Mouse (Mus musculus) ES-Bruce4 (cell line): ENCODE data around the gene Bco1. TPM values are rescaled to one million over a fixed set of nuclear protein-coding genes. Genes with fewer than 3 reads are reported as not detected.

Source experiments
- H3K27ac ChIP-seq: 2 replicates; pipeline ENCODE4 v1.5.1; 2012; ENCODE audit warnings: low read length, inconsistent platforms; ENCODE audit not compliant: insufficient read depth
- H3K27me3 ChIP-seq: 2 replicates; pipeline ENCODE4 v1.6.1; 2012; ENCODE audit warnings: mild to moderate bottlenecking, low read length, inconsistent platforms; ENCODE audit not compliant: control insufficient read depth, poor library complexity, insufficient read depth, severe bottlenecking
- H3K36me3 ChIP-seq: 2 replicates; pipeline ENCODE4 v1.6.1; 2012; ENCODE audit warnings: inconsistent platforms, mild to moderate bottlenecking, low read length, moderate library complexity; ENCODE audit not compliant: control insufficient read depth, poor library complexity, insufficient read depth, severe bottlenecking
- H3K4me1 ChIP-seq: one replicate; pipeline ENCODE4 v1.8.1; 2011; ENCODE audit warnings: low read length; ENCODE audit not compliant: control insufficient read depth, insufficient read depth
- H3K4me3 ChIP-seq: 2 replicates; pipeline ENCODE4 v1.5.1; 2011; ENCODE audit warnings: low read depth, mild to moderate bottlenecking, low read length
- H3K9ac ChIP-seq: 2 replicates; pipeline ENCODE4 v1.6.1; 2012; ENCODE audit warnings: low read depth, mild to moderate bottlenecking, inconsistent platforms; ENCODE audit not compliant: poor library complexity, severe bottlenecking
- H3K9me3 ChIP-seq: replicated peaks from 2 replicates; pipeline ENCODE4 v1.6.1; 2012; ENCODE audit warnings: mild to moderate bottlenecking, low read length, inconsistent platforms; ENCODE audit not compliant: control insufficient read depth, poor library complexity, insufficient read depth, severe bottlenecking
- CTCF ChIP-seq: IDR thresholded peaks from one replicate; pipeline ENCODE4 v1.8.1; 2011; ENCODE audit warnings: low read depth, low read length
- EP300 ChIP-seq: IDR thresholded peaks from 2 replicates; pipeline ENCODE4 v1.6.1; 2011; ENCODE audit warnings: low read depth, low read length; ENCODE audit not compliant: insufficient read depth
- POLR2A ChIP-seq: IDR thresholded peaks from one replicate; pipeline ENCODE4 v1.8.1; 2011; ENCODE audit warnings: low read length; ENCODE audit not compliant: insufficient read depth
- polyA plus RNA-seq: library from polyadenylated mRNA; stranded (reverse); fragments of >200 nt; gene quantifications from 2 replicates; pipeline ENCODE4 v1.2.4, GENCODE M21; 2011; ENCODE audit warnings: low read depth; ENCODE audit not compliant: missing spikeins, insufficient read depth, insufficient read length

Gene Bco1
- polyA plus RNA-seq, 1 experiment = not detected

DNA sequence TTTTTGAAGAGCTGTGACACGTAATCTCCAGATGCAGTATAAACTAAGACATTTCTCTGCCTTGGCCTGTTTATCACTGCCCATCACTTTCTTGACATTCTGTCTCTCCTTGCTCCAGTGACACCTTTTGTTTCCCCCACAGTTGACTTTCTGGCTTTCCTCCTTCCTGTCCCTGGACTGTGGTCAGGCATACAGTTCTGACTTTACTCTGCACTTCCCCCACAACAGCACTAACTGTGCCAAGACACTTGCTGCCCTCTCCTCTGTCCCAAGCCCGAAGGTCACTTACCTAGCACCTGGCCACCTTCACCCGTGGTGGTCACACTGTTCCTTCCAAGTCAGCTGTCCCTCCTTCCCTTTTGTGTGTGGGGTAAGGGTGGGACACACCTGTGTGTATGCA lies 76.2 kb downstream of the Bco1 start:
- no peaks in the 10 kb centered on the region for H3K4me1 ChIP-seq
- no peak overlapping the region for H3K4me3 ChIP-seq
- TF ChIP-seq EP300 = no peak
- TF ChIP-seq CTCF = no peak
- no peak for TF ChIP-seq POLR2A
- H3K27me3 ChIP-seq = no peaks in the 10 kb centered on the region
- no peaks in the 10 kb centered on the region for H3K36me3 ChIP-seq
- H3K9ac ChIP-seq = no peak overlapping the region
- no peak overlapping the region for H3K27ac ChIP-seq
- no peaks in the 10 kb centered on the region for H3K9me3 ChIP-seq

DNA sequence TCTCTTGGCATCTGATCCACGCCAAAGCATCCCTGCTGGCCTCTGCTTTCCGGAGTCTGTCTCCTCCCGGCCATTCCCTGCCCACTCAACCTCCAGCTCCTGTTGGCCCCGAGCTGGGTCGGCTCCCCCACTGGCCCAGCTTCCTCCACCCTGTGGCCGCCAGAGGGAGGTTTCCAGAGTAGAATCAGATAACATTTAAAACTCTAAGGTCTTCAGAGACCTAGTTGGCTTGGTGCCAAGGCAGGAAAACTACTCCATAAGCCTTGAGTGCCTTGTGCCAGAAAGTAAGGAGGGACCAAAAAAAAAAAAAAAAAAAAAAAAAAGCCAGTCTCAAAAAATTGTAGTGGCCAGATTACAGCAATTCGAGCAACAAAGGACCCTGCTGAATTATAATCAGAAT lies 77.2 kb downstream of the Bco1 start:
- no peak for TF ChIP-seq CTCF
- no peak for TF ChIP-seq POLR2A
- no peak for TF ChIP-seq EP300
- H3K36me3 ChIP-seq = no peaks in the 10 kb centered on the region
- no peak overlapping the region for H3K9ac ChIP-seq
- H3K4me3 ChIP-seq = no peak overlapping the region
- no peak overlapping the region for H3K27ac ChIP-seq
- no peaks in the 10 kb centered on the region for H3K4me1 ChIP-seq
- H3K9me3 ChIP-seq = no peaks in the 10 kb centered on the region
- no peaks in the 10 kb centered on the region for H3K27me3 ChIP-seq

DNA sequence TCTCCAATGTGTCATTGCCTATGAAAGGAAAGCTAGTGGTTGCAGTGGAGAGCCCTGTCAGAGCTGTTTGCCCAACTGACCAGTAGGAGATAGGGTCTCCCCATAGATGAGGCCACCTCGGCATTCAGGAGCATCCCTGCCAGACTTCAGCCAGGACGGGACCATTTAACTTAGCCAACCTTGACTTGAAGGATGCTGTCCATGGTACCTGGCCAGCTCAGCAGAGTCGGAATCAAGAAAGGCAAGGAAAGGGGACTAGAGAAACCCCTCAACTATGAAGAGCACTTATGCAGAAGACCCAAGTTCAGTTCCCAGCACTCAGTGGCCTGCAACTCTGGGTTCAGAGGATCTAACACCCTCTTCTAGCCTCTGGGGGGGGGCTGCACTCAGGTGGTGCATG lies 78.0 kb downstream of the Bco1 start:
- no peak overlapping the region for H3K27ac ChIP-seq
- H3K9me3 ChIP-seq = no peaks in the 10 kb centered on the region
- H3K27me3 ChIP-seq = no peaks in the 10 kb centered on the region
- no peaks in the 10 kb centered on the region for H3K4me1 ChIP-seq
- H3K9ac ChIP-seq = no peak overlapping the region
- H3K4me3 ChIP-seq = no peak overlapping the region
- H3K36me3 ChIP-seq = no peaks in the 10 kb centered on the region
- TF ChIP-seq EP300 (no peak), CTCF (no peak), POLR2A (no peak)

DNA sequence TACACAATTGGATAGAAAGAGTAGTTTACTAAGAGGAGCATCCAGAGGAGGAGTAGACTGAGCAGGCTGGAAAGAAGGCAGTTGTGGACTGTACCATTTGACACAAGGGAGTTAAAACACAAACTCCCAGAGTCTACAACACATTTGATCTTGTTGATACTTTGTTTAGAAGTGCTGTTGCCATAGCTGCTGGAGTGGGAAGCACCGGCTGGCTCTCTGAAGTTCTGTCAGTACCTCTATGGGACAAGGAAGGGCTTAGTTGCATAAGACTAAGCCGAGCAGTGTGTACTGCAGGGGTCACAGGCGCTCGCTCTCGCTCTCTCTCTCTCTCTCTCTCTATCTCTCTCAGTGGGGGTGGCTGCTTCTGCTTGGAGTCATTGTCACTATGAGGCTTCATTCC lies 78.9 kb downstream of the Bco1 start:
- no peaks in the 10 kb centered on the region for H3K9me3 ChIP-seq
- no peak overlapping the region for H3K9ac ChIP-seq
- H3K4me3 ChIP-seq = no peak overlapping the region
- H3K4me1 ChIP-seq = no peaks in the 10 kb centered on the region
- no peak overlapping the region for H3K27ac ChIP-seq
- no peaks in the 10 kb centered on the region for H3K27me3 ChIP-seq
- TF ChIP-seq POLR2A (no peak), EP300 (no peak), CTCF (no peak)
- no peaks in the 10 kb centered on the region for H3K36me3 ChIP-seq

DNA sequence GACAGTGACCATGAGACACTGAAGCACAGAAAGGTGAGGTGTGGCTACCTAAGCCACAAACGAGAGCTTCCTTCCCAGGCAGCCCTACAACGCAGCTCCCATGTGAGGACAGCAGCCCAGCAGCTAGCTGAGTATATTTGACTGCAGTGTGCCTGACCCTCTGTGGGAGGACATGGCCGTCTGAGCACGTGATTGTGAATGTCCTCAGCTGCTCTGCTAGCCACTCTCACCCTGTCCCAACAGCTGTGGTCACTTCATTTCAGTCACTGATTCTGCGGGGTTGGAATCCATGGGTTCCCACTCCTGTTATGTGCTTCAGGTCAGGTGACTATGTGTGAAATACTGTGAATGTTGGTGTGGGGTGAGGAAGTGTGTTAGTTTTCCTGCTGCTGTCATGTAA lies 80.7 kb downstream of the Bco1 start:
- H3K27ac ChIP-seq = no peak overlapping the region
- no peak overlapping the region for H3K4me3 ChIP-seq
- H3K9ac ChIP-seq = no peak overlapping the region
- TF ChIP-seq EP300 (no peak), CTCF (no peak), POLR2A (no peak)
- no peaks in the 10 kb centered on the region for H3K36me3 ChIP-seq
- H3K4me1 ChIP-seq = no peaks in the 10 kb centered on the region
- H3K27me3 ChIP-seq = no peaks in the 10 kb centered on the region
- H3K9me3 ChIP-seq = no peaks in the 10 kb centered on the region

DNA sequence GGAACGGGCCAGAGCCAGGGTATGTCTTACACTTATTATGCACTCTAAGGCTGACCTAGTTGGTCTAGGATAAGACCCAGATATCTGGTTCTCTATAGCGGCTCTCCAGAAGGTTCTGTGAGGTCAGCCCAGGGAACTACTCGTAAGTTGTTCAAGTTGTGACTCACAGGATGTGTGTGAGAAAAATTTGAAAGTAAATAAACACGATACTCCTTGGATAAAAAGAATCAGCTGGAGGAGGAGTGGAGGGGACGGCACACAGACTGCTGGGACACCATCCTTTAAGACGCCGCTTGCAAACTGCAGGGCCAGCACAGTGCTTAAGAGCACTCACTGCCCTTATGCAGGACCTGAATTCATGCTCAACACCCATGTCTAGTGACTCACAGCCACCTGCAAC lies 81.6 kb downstream of the Bco1 start:
- H3K9me3 ChIP-seq = no peaks in the 10 kb centered on the region
- no peaks in the 10 kb centered on the region for H3K36me3 ChIP-seq
- no peaks in the 10 kb centered on the region for H3K27me3 ChIP-seq
- no peak overlapping the region for H3K9ac ChIP-seq
- no peaks in the 10 kb centered on the region for H3K4me1 ChIP-seq
- no peak overlapping the region for H3K4me3 ChIP-seq
- H3K27ac ChIP-seq = no peak overlapping the region
- TF ChIP-seq POLR2A = no peak
- no peak for TF ChIP-seq CTCF
- TF ChIP-seq EP300 = no peak
